Mouse (Mus musculus) forebrain, embryonic 11.5 days (tissue): Measurements from ENCODE around the gene Zbtb7b. TPM values are rescaled to one million over a fixed set of nuclear protein-coding genes. Genes with fewer than 3 reads are reported as not detected.

Experiments used
- ATAC-seq: fragments of 200-750 bp; cut with Nextera tagmentation; replicated peaks from 2 replicates; pipeline ENCODE4 v1.8.0; 2017; ENCODE audit warnings: moderate TSS enrichment; ENCODE audit not compliant: low FRiP score
- DNase-seq: peaks from one replicate; pipeline ENCODE4 v3.0.0-alpha.2; 2017; ENCODE audit warnings: low spot score
- H3K27ac ChIP-seq: fragments of 300-500 bp; sonication (generic); 2 replicates; pipeline ENCODE4 v1.5.1; 2014; ENCODE audit warnings: low read depth, low read length
- H3K27me3 ChIP-seq: fragments of 300-500 bp; sonication (generic); 2 replicates; pipeline ENCODE4 v1.6.1; 2014; ENCODE audit warnings: mild to moderate bottlenecking, low read length, mixed read lengths; ENCODE audit not compliant: control insufficient read depth, insufficient read depth
- H3K36me3 ChIP-seq: fragments of 300-500 bp; sonication (generic); 2 replicates; pipeline ENCODE4 v1.6.1; 2014; ENCODE audit warnings: mild to moderate bottlenecking, low read length, moderate library complexity, mixed read lengths; ENCODE audit not compliant: control insufficient read depth, insufficient read depth
- H3K4me1 ChIP-seq: fragments of 300-500 bp; sonication (generic); replicated peaks from 2 replicates; pipeline ENCODE4 v1.6.1; 2014; ENCODE audit warnings: low read length, mixed read lengths; ENCODE audit not compliant: control insufficient read depth, insufficient read depth
- H3K4me2 ChIP-seq: fragments of 300-500 bp; sonication (generic); 2 replicates; pipeline ENCODE4 v1.6.1; 2014; ENCODE audit warnings: low read depth, mild to moderate bottlenecking, low read length, moderate library complexity, mixed read lengths; ENCODE audit not compliant: severe bottlenecking
- H3K4me3 ChIP-seq: fragments of 300-500 bp; sonication (generic); 2 replicates; pipeline ENCODE4 v1.5.1; 2014; ENCODE audit warnings: low read depth, low read length
- H3K9ac ChIP-seq: fragments of 300-500 bp; sonication (generic); 2 replicates; pipeline ENCODE4 v1.6.1; 2014; ENCODE audit warnings: low read length
- H3K9me3 ChIP-seq: fragments of 300-500 bp; sonication (generic); 2 replicates; pipeline ENCODE4 v1.6.1; 2016; ENCODE audit warnings: low read length, mixed read lengths; ENCODE audit not compliant: control insufficient read depth
- WGBS: fragments of 180-500 bp; shearing (Covaris S2); extraction: QIAGEN DNeasy Blood & Tissue Kit; methylation state at CpG from one replicate; pipeline ENCODE4 v1.1.7; 2014; 5-methylcytosine and 5-hydroxymethylcytosine counted together
- polyA plus RNA-seq: library from polyadenylated mRNA; unstranded; fragments of >200 nt; fragmentation: Nextera tagmentation; extraction: Ambion mirVana; gene quantifications from 2 replicates; pipeline ENCODE4 v1.2.1, GENCODE M21; 2014

Gene Zbtb7b
- polyA plus RNA-seq, 1 experiment from 2014 or later = 1.4 TPM

DNA sequence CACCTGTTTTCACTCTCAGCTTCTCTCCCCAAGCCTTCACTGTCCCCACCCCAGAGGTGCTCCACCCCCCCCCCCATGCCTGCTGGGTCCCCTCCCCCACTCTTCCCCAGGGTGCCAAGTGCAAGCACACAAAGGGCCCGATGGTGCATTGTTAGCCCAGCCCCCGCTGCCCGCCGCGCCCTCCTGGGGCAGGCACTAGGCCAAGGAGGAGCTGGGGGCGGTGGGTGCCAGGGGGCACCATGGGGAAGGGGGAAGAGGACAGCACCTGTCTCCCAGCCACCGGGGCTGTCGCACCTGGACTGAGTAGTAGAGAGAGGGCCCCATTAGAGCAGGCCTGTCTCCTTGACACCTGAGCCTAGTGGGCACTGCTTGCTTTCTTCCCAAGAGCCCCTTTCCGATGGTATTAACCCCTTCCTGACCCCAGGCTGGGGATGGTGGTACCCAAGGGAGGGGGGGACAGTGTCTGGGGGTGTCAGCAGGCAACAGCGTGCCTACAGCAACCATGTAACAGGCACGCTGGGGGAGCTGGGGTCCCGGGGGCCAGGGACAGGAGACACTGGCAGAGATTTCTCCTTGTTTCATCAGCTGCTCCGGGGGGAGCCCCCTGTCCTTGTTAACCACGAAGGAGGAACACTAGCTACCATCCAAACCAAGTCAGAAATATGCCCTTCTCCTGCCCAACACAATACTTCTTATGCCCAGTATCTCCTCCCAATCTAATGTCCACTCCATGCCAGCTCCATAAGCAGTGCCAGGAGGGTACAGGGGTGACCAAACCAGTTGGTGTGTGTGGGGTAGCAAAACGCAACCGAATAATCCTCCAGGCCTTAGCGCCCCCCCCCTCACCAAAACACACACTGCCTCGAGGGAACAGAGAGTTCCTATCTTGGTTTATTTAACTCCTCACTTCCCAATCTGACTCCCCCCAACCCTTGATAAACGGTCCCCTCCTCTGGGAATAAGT, 3.6 kb downstream of the Zbtb7b start:
- ATAC-seq (no peak), DNase-seq (no peak)
- 17% methylated on average over 19 of the region's 19 CpGs for WGBS
- H3K4me3 ChIP-seq = peak overlapping the region; percentile 48
- no peaks in the 10 kb centered on the region for H3K36me3 ChIP-seq
- no peaks in the 10 kb centered on the region for H3K9me3 ChIP-seq
- peak overlapping the region; percentile 99 for H3K4me2 ChIP-seq
- no peak overlapping the region for H3K27ac ChIP-seq
- H3K4me1 ChIP-seq = peaks cover 33% of the 10 kb centered on the region
- peaks cover 2% of the 10 kb centered on the region for H3K27me3 ChIP-seq
- H3K9ac ChIP-seq = peak overlapping the region; percentile 65

DNA sequence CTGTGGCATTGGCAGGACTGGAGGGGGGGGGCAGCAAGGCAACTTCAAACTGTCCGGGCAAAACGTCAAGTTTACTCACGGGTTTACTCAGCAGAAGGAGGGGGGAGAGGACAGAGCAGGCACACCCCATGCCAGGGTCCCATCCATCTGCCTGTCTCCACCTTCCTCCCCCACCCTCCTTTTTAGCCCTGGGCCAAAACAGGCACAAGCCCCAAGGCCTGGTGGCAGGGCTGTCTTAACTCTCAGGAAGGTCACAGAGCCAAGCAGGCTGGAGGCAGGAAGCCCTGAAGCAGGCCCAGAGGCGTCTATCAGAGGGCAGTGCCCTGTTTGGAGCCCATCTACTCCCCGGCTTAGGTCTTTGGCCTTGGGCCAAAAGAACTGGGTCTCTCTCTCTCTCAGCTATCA, 4.5 kb downstream of the Zbtb7b start:
- H3K36me3 ChIP-seq = no peaks in the 10 kb centered on the region
- peaks cover 2% of the 10 kb centered on the region for H3K27me3 ChIP-seq
- DNase-seq = no peak
- no peak overlapping the region for H3K4me2 ChIP-seq
- no peaks in the 10 kb centered on the region for H3K9me3 ChIP-seq
- H3K4me3 ChIP-seq = no peak overlapping the region
- no peak overlapping the region for H3K27ac ChIP-seq
- no peak overlapping the region for H3K9ac ChIP-seq
- ATAC-seq = no peak
- 60% methylated on average over 4 of the region's 5 CpGs for WGBS
- H3K4me1 ChIP-seq = peaks cover 25% of the 10 kb centered on the region; the same call in 1 of the 2 replicates

DNA sequence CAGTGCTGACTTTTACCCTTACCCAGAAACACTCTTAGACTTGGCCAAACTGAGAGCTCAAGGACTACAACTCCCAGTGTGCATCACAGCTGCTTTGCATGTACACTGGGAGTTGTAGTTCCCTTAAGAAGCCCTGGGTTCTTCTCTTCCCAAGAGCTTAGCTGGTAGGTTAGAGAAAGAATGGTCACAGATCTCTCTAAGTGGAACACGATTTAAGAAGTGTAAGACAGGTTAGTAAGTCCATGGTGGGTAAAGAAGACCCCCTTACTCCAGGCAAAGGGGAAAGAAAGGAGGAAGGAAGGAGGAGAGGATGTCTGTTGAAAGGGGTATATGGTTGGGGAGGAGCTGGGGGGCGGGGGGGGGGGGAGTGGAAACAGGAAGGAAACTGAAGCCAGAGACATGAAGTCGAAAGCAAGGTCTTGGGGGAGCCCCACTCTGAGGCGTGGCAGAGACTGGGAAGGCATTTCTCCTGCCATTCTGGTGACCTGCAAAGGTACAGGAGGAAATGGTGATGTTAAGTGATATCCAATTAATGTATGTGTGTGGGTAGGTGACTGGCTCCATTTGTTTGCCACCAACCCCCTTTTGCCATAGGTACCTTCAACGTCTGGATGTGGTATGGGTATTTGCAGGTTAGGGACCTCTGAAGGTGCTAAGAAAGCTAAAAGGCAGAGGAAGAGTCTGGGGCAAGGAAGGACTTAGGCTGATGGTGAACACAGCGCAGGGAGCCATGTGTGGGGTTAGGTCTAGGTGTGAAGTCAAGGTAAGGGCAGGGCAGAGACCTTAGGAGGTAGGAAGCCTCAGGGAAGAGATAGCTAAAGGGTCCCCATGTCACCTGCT, 5.5 kb downstream of the Zbtb7b start:
- Histone ChIP-seq H3K36me3 (no peaks in the 10 kb centered on the region), H3K27ac (no peak overlapping the region), H3K4me2 (no peak overlapping the region), H3K9me3 (no peaks in the 10 kb centered on the region), H3K4me3 (no peak overlapping the region), H3K27me3 (peaks cover 2% of the 10 kb centered on the region), H3K9ac (no peak overlapping the region), H3K4me1 (peaks cover 27% of the 10 kb centered on the region; the same call in 1 of the 2 replicates)
- WGBS = 68% methylated on average over 6 of the region's 6 CpGs
- DNase-seq (no peak), ATAC-seq (no peak)

DNA sequence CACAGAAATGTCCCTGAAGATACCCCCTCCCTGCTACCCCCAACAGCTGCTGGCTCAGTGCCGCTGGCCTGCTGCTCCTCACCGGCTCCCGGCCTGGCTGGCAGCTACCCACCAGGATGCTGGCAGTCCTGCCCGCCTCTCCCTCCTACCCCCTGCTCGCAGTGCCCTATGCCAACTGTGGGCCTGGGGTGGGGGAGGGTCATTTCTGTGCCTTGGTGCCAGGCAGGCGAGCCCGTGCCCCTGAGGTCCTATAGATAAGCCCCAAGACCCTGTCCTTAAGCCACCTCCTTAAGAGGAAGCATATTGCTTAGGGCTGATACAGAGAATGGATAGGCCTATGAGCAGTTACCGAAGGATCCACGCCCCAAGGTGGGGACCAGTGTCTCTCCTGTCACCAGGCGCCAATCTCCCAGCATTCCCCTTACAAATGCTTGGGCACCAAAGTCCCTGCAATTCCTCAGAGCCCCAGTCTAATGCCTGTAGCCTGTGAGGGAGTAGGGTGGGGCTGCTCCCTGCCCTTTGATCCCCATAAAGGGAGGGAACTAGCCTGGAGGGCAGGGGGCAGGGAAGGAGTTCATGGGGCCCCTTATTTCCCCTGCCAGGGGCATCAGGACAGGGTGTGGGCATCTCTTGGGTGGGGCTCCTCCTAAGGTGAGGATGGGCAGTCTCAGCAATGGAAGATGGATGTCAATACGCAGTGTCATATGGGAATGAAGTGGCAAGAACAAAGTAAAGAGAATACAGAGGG, 6.3 kb downstream of the Zbtb7b start:
- Histone ChIP-seq H3K36me3 (no peaks in the 10 kb centered on the region), H3K9ac (no peak overlapping the region), H3K4me3 (no peak overlapping the region), H3K4me2 (no peak overlapping the region), H3K27me3 (peaks cover 2% of the 10 kb centered on the region), H3K27ac (no peak overlapping the region), H3K9me3 (no peaks in the 10 kb centered on the region), H3K4me1 (peaks cover 25% of the 10 kb centered on the region; the same call in 1 of the 2 replicates)
- WGBS = 79% methylated on average over 11 of the region's 11 CpGs
- no peak for ATAC-seq
- DNase-seq = no peak

DNA sequence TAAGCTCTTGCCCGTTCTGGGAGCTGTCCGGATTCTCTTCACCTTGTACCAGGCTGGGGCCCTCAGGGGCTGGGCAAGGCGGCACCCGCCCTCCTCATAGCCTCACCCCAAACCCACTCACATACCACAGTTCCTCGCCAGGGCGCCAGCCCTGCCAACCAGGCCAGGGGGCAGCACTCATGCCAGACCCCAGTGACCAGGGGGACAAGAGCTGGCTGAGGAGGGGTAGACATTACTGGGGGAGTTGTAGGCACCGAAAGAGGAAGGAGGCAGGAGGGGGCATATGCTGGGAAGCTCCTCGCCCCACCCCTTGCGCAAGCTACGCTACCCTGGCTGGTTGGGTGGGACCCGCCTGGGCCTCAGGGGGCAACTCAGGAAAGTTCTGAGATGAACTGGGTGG, 6.9 kb downstream of the Zbtb7b start:
- H3K4me3 ChIP-seq = no peak overlapping the region
- no peak overlapping the region for H3K9ac ChIP-seq
- peaks cover 20% of the 10 kb centered on the region; the same call in 1 of the 2 replicates for H3K4me1 ChIP-seq
- H3K27me3 ChIP-seq = peaks cover 2% of the 10 kb centered on the region
- WGBS = 75% methylated on average over 11 of the region's 11 CpGs
- H3K27ac ChIP-seq = no peak overlapping the region
- ATAC-seq (no peak), DNase-seq (no peak)
- no peak overlapping the region for H3K4me2 ChIP-seq
- H3K9me3 ChIP-seq = no peaks in the 10 kb centered on the region
- H3K36me3 ChIP-seq = no peaks in the 10 kb centered on the region

DNA sequence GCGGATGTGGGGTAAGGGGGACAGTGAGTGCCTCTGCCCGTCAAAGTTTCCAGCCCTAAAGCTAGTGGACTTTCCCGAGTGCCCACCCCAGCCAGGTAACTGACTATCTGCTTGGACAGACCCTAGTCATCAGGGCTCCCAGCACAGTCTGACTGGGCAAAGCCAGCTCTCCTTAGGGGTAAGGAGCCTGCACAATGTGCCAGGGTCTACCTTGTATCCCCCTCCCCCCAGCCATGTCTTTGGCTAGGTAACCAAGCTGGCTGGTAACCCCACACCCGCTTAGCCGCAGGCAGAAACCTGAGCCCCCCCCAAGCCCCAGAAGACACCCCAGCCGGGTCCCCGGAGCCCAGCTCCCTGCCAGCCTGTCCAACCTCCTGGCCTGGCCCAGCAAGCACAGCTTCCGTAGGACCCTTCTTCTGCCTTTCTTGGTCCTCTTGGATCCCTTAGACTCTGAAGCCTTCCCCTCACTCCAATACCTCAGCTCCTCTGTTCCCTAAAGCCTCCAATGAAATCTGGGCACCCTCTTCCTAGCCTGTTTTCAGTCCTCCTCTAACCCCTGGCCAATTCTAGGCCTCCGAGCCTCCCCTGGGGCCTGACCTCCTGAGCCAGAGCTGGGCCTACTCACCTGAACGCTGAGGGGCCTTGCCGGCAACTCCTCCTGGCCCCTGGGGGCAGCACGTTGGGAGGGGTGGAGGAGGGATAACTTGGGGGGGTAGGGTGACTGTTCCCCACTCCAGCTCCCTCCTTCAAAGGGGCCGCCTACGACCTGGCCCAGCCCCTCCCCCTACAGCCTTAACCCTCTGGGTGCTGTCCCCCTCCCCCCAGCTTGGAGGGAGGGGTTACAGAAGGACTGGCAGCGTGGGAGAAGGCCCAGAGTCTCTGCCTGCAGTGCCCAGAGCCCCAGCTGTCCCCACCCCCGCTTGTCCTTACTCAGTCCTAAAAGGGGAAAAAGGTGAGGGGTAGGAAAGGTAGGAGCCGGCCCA, 7.8 kb downstream of the Zbtb7b start:
- no peak for ATAC-seq

DNA sequence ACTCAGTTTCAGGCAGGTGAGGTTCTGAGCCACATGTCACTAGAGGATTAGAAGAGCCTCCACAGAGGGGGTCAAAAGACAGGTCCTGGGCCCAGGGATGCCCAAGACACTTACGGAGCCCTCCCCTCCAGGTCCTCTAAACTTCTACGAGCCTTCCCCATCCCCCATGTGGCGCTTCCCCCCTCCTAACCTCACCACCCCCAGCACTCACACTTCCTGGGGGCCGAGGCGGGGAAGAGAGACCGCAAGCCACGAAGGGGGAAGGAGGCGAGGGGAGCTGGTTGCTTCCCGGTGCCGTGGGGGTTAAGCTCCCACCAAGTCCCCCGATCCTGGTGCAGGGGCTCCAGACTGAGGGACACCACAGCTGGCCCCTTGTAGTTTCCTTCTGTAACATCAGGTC, 9.1 kb downstream of the Zbtb7b start:
- Histone ChIP-seq H3K9ac (no peak overlapping the region), H3K4me2 (no peak overlapping the region), H3K27ac (no peak overlapping the region), H3K27me3 (no peaks in the 10 kb centered on the region), H3K4me3 (no peak overlapping the region), H3K36me3 (no peaks in the 10 kb centered on the region), H3K4me1 (peaks cover 4% of the 10 kb centered on the region; the same call in 1 of the 2 replicates), H3K9me3 (no peaks in the 10 kb centered on the region)
- no peak for DNase-seq
- ATAC-seq = no peak
- WGBS = 35% methylated on average over 11 of the region's 11 CpGs

More for the DNA sequence above, 7.8 kb downstream of the Zbtb7b start:
- no peak for DNase-seq
- no peak overlapping the region for H3K4me3 ChIP-seq
- no peak overlapping the region for H3K27ac ChIP-seq
- no peaks in the 10 kb centered on the region for H3K9me3 ChIP-seq
- 52% methylated on average over 17 of the region's 17 CpGs for WGBS
- H3K27me3 ChIP-seq = peaks cover 2% of the 10 kb centered on the region; the same call in 1 of the 2 replicates
- peak overlapping the region; percentile 10; the same call in 1 of the 2 replicates for H3K9ac ChIP-seq
- H3K4me2 ChIP-seq = no peak overlapping the region
- peaks cover 14% of the 10 kb centered on the region; the same call in 1 of the 2 replicates for H3K4me1 ChIP-seq
- no peaks in the 10 kb centered on the region for H3K36me3 ChIP-seq
